In the genomic region with DNA sequence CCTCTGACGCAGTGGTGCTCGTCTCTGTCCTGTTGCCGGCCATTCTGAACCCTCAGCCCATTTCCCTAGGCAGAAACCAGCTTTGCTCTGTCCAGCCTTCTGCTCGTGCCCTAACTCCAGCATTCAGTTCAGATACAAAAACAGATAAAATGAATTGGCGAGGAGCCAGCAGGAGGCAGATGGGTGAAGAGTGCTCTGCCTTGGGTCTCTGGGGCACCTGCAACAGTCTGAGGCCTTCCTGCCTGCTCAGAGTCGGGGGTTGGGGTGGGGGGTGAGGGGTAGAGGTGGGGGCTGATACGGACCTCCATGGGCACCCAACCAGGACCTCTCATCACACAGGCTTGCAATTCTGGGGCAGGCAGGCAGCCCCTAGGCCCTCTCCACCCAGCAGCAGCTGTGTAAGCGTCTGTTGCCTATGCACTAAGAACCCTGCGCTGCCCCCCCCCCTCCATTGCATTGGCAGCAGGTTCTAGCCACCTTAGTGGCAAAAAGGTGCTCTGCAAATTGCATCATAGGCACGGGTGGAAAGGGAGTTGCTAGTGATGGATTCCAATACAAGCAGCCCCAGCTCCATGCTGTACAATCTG, we compare ENCODE assay signal across 11 mouse cellular contexts. TPM values are rescaled to one million over a fixed set of nuclear protein-coding genes. Genes with fewer than 3 reads are reported as not detected.
DNase-seq lines count a peak whose midpoint lies in the region; ATAC-seq and TF ChIP-seq lines count a peak whose summit lies in the region.
"Had no signal": no experiment of that assay in that cellular context is flagged by ENCODE, and none has a peak within 500 bp of the region (broad histone marks: within the 10 kb centered on the region; RNA-seq: fewer than 3 reads in every experiment).

No protein-coding gene starts in this region.

- H3K9ac ChIP-seq in hindbrain, embryonic 11.5 days (ENCODE audit: low read depth, low read length), result no peak overlapping the region
- no peak overlapping the region for H3K9ac ChIP-seq in neural tube, embryonic 12.5 days
- no peak overlapping the region for H3K9ac ChIP-seq in hindbrain, embryonic 12.5 days
- H3K9ac ChIP-seq in midbrain, postnatal 0 days (replicated peaks; ENCODE audit: low read length, poor library complexity, severe bottlenecking), result no peak overlapping the region

- no peak for TF ChIP-seq CTCF in midbrain, postnatal 0 days (IDR thresholded peaks at IDR 0.05)

- peak overlapping the region; percentile 45; the same call in 1 of the 2 replicates for H3K27ac ChIP-seq in hindbrain, embryonic 10.5 days
- no peak overlapping the region for H3K27ac ChIP-seq in hindbrain, embryonic 11.5 days (ENCODE audit: low read depth, low read length)
- peak overlapping the region; percentile 42; the same call in 1 of the 2 replicates for H3K27ac ChIP-seq in neural tube, embryonic 12.5 days
- H3K27ac ChIP-seq in hindbrain, embryonic 12.5 days, result no peak overlapping the region
- H3K27ac ChIP-seq in midbrain, postnatal 0 days (ENCODE audit: low read depth, low read length), result no peak overlapping the region
- H3K27ac ChIP-seq: layer of hippocampus, adult 2 months had no signal

- peaks cover 58% of the 10 kb centered on the region for H3K36me3 ChIP-seq in hindbrain, embryonic 10.5 days
- H3K36me3 ChIP-seq in hindbrain, embryonic 11.5 days (ENCODE audit: control insufficient read depth, insufficient read depth, low read length), result 0 out of 2 replicates have a peak, but pooled peaks cover 4% of the 10 kb centered on the region
- H3K36me3 ChIP-seq in neural tube, embryonic 12.5 days, result peaks cover 45% of the 10 kb centered on the region
- H3K36me3 ChIP-seq in hindbrain, embryonic 12.5 days, result peaks cover 42% of the 10 kb centered on the region
- peaks cover 35% of the 10 kb centered on the region for H3K36me3 ChIP-seq in midbrain, postnatal 0 days (ENCODE audit: insufficient read depth, low read length)

- ATAC-seq in hindbrain, embryonic 11.5 days (ENCODE audit: low FRiP score), result no peak
- ATAC-seq in neural tube, embryonic 12.5 days (ENCODE audit: low FRiP score, low read depth), result no peak
- ATAC-seq in hindbrain, embryonic 12.5 days (ENCODE audit: low FRiP score), result peak; percentile 33; the same call in 1 of the 2 replicates
- 0 out of 2 replicates have a peak, but pooled peaks have one; percentile 14 for ATAC-seq in midbrain, postnatal 0 days (ENCODE audit: low FRiP score)

- no peaks in the 10 kb centered on the region for H3K27me3 ChIP-seq in hindbrain, embryonic 10.5 days (ENCODE audit: insufficient read depth, poor library complexity, severe bottlenecking)
- no peaks in the 10 kb centered on the region for H3K27me3 ChIP-seq in hindbrain, embryonic 11.5 days (ENCODE audit: control insufficient read depth, insufficient read depth, low read length)
- no peaks in the 10 kb centered on the region for H3K27me3 ChIP-seq in neural tube, embryonic 12.5 days (replicated peaks)
- no peaks in the 10 kb centered on the region for H3K27me3 ChIP-seq in hindbrain, embryonic 12.5 days
- no peaks in the 10 kb centered on the region for H3K27me3 ChIP-seq in midbrain, postnatal 0 days (ENCODE audit: insufficient read depth, low read length)

- no peak overlapping the region for H3K4me2 ChIP-seq in hindbrain, embryonic 11.5 days (replicated peaks; ENCODE audit: low read depth, low read length)
- no peak overlapping the region for H3K4me2 ChIP-seq in neural tube, embryonic 12.5 days (replicated peaks)
- no peak overlapping the region for H3K4me2 ChIP-seq in hindbrain, embryonic 12.5 days (replicated peaks)
- H3K4me2 ChIP-seq in midbrain, postnatal 0 days (ENCODE audit: low read depth, low read length, poor library complexity, severe bottlenecking), result no peak overlapping the region

- DNase-seq in hindbrain, embryonic 10.5 days (ENCODE audit: low spot score), result no peak
- DNase-seq in hindbrain, embryonic 11.5 days (ENCODE audit: low spot score), result no peak
- no peak for DNase-seq in neural tube, embryonic 10.5 days (ENCODE audit: extremely low spot score, low spot score)
- DNase-seq in midbrain, postnatal 0 days (ENCODE audit: low spot score), result peak; percentile 24
- no peak for DNase-seq in layer of hippocampus, postnatal 14 days (ENCODE audit: low spot score in 2 of 2)
- DNase-seq: lung, adult 2 months; right cerebral cortex, adult 18-20 months; thymus, postnatal 4 days had no signal

- no peaks in the 10 kb centered on the region for H3K9me3 ChIP-seq in hindbrain, embryonic 10.5 days
- H3K9me3 ChIP-seq in hindbrain, embryonic 11.5 days (ENCODE audit: control insufficient read depth, low read length), result no peaks in the 10 kb centered on the region
- no peaks in the 10 kb centered on the region for H3K9me3 ChIP-seq in neural tube, embryonic 12.5 days
- no peaks in the 10 kb centered on the region for H3K9me3 ChIP-seq in hindbrain, embryonic 12.5 days (replicated peaks)
- H3K9me3 ChIP-seq in midbrain, postnatal 0 days (ENCODE audit: low read length), result no peaks in the 10 kb centered on the region

- no peak overlapping the region for H3K4me3 ChIP-seq in hindbrain, embryonic 10.5 days
- no peak overlapping the region for H3K4me3 ChIP-seq in hindbrain, embryonic 11.5 days (ENCODE audit: low read depth, low read length)
- no peak overlapping the region for H3K4me3 ChIP-seq in neural tube, embryonic 12.5 days
- H3K4me3 ChIP-seq in hindbrain, embryonic 12.5 days, result no peak overlapping the region
- no peak overlapping the region for H3K4me3 ChIP-seq in midbrain, postnatal 0 days (ENCODE audit: low read depth, low read length)
- H3K4me3 ChIP-seq: layer of hippocampus, adult 2 months had no signal

- peaks cover 8% of the 10 kb centered on the region for H3K4me1 ChIP-seq in hindbrain, embryonic 10.5 days (replicated peaks)
- H3K4me1 ChIP-seq in hindbrain, embryonic 11.5 days (replicated peaks; ENCODE audit: control insufficient read depth, insufficient read depth, low read length), result no peaks in the 10 kb centered on the region
- H3K4me1 ChIP-seq in neural tube, embryonic 12.5 days, result 0 out of 2 replicates have a peak, but pooled peaks cover 4% of the 10 kb centered on the region
- peaks cover 8% of the 10 kb centered on the region; the same call in 1 of the 2 replicates for H3K4me1 ChIP-seq in hindbrain, embryonic 12.5 days
- no peaks in the 10 kb centered on the region for H3K4me1 ChIP-seq in midbrain, postnatal 0 days (ENCODE audit: insufficient read depth, low read length)

- 81% methylated on average over 10 of the region's 10 CpGs for WGBS in hindbrain, embryonic 10.5 days
- WGBS in hindbrain, embryonic 11.5 days, result 76% methylated on average over 10 of the region's 10 CpGs
- WGBS in neural tube, embryonic 12.5 days, result 79% methylated on average over 10 of the region's 10 CpGs
- WGBS in hindbrain, embryonic 12.5 days, result 64% methylated on average over 10 of the region's 10 CpGs
- WGBS in midbrain, postnatal 0 days, result 58% methylated on average over 10 of the region's 10 CpGs

RNA-seq across cellular contexts. Expression of a gene that starts 13.4 kb away (rescaled TPM):
- polyA plus RNA-seq in hindbrain, embryonic 10.5 days (2016; fragmentation: Nextera tagmentation; extraction: Ambion mirVana), result 53.3 and 58.7 TPM in 2 replicates
- polyA plus RNA-seq in hindbrain, embryonic 11.5 days (2014; fragmentation: Nextera tagmentation; extraction: Ambion mirVana), result 32.1 and 32.6 TPM in 2 replicates
- 47.7 and 51.2 TPM in 2 replicates for polyA plus RNA-seq in neural tube, embryonic 12.5 days (2016; fragmentation: Nextera tagmentation; extraction: Ambion mirVana)
- 46.5 and 50.2 TPM in 2 replicates for polyA plus RNA-seq in hindbrain, embryonic 12.5 days (2016; fragmentation: Nextera tagmentation; extraction: Ambion mirVana)
- 58.4 and 79.8 TPM in 2 replicates for total RNA-seq in midbrain, postnatal 0 days (2014; rRNA removed)
- 58.8 and 60.0 TPM in 2 replicates for polyA plus RNA-seq in midbrain, postnatal 0 days (2015; fragmentation: Nextera tagmentation; extraction: Ambion mirVana)
- 10 to 100 TPM; 55.6 to 58.8 TPM for total RNA-seq in layer of hippocampus, postnatal 14 days (2021)

RNA-seq across cellular contexts. Expression of a gene that starts 19.5 kb away (rescaled TPM):
- 0.46 and 0.81 TPM in 2 replicates for polyA plus RNA-seq in hindbrain, embryonic 10.5 days (2016; fragmentation: Nextera tagmentation; extraction: Ambion mirVana)
- polyA plus RNA-seq in hindbrain, embryonic 11.5 days (2014; fragmentation: Nextera tagmentation; extraction: Ambion mirVana), result 0.62 and 0.89 TPM in 2 replicates
- polyA plus RNA-seq in neural tube, embryonic 12.5 days (2016; fragmentation: Nextera tagmentation; extraction: Ambion mirVana), result 0.43 and 0.57 TPM in 2 replicates
- 0.33 and 0.37 TPM in 2 replicates for polyA plus RNA-seq in hindbrain, embryonic 12.5 days (2016; fragmentation: Nextera tagmentation; extraction: Ambion mirVana)
- total RNA-seq in midbrain, postnatal 0 days (2014; rRNA removed), result 0.28 TPM in 1 of 2 replicates, not detected in the other
- polyA plus RNA-seq in midbrain, postnatal 0 days (2015; fragmentation: Nextera tagmentation; extraction: Ambion mirVana), result 0.26 and 0.28 TPM in 2 replicates
- total RNA-seq in layer of hippocampus, postnatal 14 days (2021), result not detected
- total RNA-seq: layer of hippocampus, adult 2 months had no signal
- polyA plus RNA-seq: lung, adult 2 months had no signal

RNA-seq across cellular contexts. Expression of a gene that starts 28.4 kb away (rescaled TPM):
- polyA plus RNA-seq in hindbrain, embryonic 10.5 days (2016; fragmentation: Nextera tagmentation; extraction: Ambion mirVana), result 12.8 and 13.9 TPM in 2 replicates
- 11.4 and 12.9 TPM in 2 replicates for polyA plus RNA-seq in hindbrain, embryonic 11.5 days (2014; fragmentation: Nextera tagmentation; extraction: Ambion mirVana)
- 11.6 and 14.5 TPM in 2 replicates for polyA plus RNA-seq in neural tube, embryonic 12.5 days (2016; fragmentation: Nextera tagmentation; extraction: Ambion mirVana)
- polyA plus RNA-seq in hindbrain, embryonic 12.5 days (2016; fragmentation: Nextera tagmentation; extraction: Ambion mirVana), result 12.1 and 12.5 TPM in 2 replicates
- total RNA-seq in midbrain, postnatal 0 days (2014; rRNA removed), result 4.1 and 4.5 TPM in 2 replicates
- 25.6 and 25.9 TPM in 2 replicates for polyA plus RNA-seq in midbrain, postnatal 0 days (2015; fragmentation: Nextera tagmentation; extraction: Ambion mirVana)
- total RNA-seq in layer of hippocampus, postnatal 14 days (2021), result 10 to 100 TPM; 11.3 to 13.2 TPM

RNA-seq across cellular contexts. Expression of a gene that starts 55.3 kb away (rescaled TPM):
- polyA plus RNA-seq in hindbrain, embryonic 10.5 days (2016; fragmentation: Nextera tagmentation; extraction: Ambion mirVana), result 38.6 and 44.4 TPM in 2 replicates
- polyA plus RNA-seq in hindbrain, embryonic 11.5 days (2014; fragmentation: Nextera tagmentation; extraction: Ambion mirVana), result 32.5 and 34.4 TPM in 2 replicates
- polyA plus RNA-seq in neural tube, embryonic 12.5 days (2016; fragmentation: Nextera tagmentation; extraction: Ambion mirVana), result 24.1 and 24.8 TPM in 2 replicates
- polyA plus RNA-seq in hindbrain, embryonic 12.5 days (2016; fragmentation: Nextera tagmentation; extraction: Ambion mirVana), result 24.1 and 26.8 TPM in 2 replicates
- total RNA-seq in midbrain, postnatal 0 days (2014; rRNA removed), result 105 and 142 TPM in 2 replicates
- 293 and 371 TPM in 2 replicates for polyA plus RNA-seq in midbrain, postnatal 0 days (2015; fragmentation: Nextera tagmentation; extraction: Ambion mirVana)
- total RNA-seq in layer of hippocampus, postnatal 14 days (2021), result 100 to 1,000 TPM; 151 to 159 TPM

Comparison
In these comparisons a context has a peak if more than half of its experiments do, and no peak if none do; other contexts are left out.
1. H3K27ac ChIP-seq: peak in hindbrain, embryonic 10.5 days (single experiment) and neural tube, embryonic 12.5 days (single experiment); none in hindbrain, embryonic 11.5 days (single experiment), hindbrain, embryonic 12.5 days (single experiment) and midbrain, postnatal 0 days (single experiment).
2. ATAC-seq: peak in hindbrain, embryonic 12.5 days (single experiment) and midbrain, postnatal 0 days (single experiment); none in hindbrain, embryonic 11.5 days (single experiment) and neural tube, embryonic 12.5 days (single experiment).